Mouse (Mus musculus) left cerebral cortex, adult 11 months (tissue): ENCODE measurements around the gene AF067063.
A peak's percentile ranks its signal among the peaks of the same experiment; 100 is the strongest.
"Not testable (repeated sequence)": the region's sequence is repeated elsewhere in the genome, so short reads cannot be mapped to it uniquely, and the experiment has no call there.

ENCODE experiments used
- DNase-seq: peaks from one replicate; pipeline ENCODE4 v3.0.0; 2022; ENCODE audit warnings: low spot score

AF067063 gene

DNA sequence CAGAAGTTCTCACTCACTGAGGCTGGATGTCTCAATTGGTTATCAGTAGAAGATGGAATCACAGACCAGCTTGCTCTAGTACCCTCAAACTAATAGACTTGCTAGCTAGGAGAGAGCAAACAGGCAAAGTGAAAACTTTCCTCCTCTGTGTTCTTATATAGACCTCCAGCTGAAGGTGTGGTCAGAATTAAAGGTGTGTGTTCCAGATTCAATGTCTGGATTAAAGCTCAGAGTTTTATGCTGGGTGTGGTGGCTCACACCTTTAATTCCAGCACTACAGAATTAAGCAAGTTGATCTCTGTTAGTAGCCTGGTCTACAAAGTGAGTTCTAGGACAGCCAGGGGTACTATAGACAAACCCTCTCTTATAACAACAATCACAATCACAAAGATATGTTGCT, at the start of gene AF067063:
Gene AF067063 (minus strand): TSS at position 101 of the 400 bp plus-strand sequence.
- not testable (repeated sequence) for DNase-seq

DNA sequence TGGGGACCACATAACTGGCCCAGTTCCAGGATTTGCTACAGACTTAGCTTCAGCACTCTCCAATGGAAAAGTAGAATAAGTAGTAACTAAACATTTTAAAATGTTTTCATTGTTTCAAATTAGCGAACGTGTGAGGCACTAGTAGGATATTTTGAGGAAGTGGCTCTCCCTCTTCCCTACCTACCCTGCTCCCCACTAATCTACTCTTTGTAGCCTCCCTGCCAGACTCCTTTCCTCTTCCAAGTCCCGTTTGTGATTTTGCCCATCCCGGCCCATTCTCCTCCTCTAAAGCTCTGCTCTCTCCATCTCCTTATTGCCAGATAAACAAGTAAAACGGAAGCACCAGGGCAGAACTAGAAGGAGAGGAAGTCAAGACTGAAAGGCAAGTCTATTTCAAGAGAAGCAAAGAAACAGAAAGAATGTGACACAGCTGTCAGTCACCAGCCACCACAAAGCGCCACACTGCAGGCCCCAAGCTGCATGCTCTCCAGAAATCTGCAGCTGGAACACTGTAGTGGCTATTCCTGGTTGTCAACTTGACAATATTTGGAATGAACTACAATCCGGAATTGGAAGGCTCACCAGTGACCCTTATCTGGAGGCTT, 34.5 kb upstream of the AF067063 start:
- not testable (repeated sequence) for DNase-seq

DNA sequence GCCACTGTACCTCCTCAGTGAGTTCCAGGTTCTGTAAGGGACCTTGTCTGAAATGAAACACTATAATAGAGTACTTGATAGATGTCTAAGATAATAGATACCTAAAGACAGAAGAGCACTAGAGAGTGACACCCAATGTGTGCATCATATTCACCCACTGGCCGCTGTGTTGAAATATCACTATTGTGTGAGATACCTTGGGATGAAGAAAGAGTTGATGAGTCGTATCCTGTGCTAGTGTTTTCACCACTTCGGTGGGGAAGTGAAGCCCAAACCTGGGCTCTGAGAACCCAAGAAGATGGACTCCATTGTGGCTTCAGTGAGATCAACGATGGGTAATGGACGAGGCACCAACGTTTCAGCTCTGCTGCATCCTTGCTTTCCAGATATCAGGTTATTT, 32.4 kb upstream of the AF067063 start:
- DNase-seq, result not testable (repeated sequence)

DNA sequence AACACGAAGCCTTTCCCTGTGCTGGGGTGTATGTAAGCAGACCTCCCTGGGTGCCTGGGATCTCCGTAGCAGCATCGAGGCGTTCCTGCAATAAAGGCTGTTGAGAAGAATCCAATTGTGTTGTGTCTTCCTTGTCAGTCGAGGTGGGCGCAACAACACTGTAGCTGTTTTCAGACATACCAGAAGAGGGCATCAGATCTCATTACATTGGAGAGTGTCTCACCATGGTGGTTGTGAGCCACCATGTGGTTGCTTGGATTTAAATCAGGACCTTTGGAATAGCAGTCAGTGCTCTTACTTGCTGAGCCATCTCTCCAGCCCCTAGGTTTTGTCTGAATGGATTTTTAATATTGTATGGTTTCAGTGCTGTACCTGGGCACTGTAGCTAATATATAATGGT, 10.0 kb upstream of the AF067063 start:
- not testable (repeated sequence) for DNase-seq

DNA sequence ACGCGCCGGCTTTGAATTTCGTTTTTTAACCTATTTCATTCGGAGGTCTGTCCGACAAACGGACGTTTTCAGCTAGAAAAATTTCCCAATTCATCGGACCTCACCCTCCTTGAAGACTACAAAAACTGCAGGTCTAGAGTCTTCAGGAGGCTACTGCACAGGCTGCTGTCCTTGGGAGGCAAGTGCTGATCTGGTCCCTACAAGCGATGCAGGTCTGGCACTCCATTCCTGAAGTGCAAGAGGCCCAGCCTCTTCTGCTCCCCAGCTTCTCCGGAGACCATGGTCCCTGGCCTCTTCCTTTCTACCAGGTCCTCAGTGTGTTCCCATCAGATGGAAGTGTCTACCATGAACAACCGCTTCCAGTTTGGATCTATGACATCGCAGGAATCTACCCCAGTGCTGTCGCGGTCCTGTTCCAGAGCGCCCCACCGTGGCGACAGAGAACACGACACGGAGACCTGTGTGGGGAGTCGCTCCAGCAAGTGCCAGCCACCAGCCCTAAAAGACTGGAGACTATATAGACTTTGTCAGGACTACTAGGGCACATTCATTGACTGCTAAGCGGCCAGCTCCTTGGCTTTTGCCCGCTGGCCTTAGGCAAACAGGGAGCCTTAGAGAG, 7.8 kb upstream of the AF067063 start:
- DNase-seq, result not testable (repeated sequence)

DNA sequence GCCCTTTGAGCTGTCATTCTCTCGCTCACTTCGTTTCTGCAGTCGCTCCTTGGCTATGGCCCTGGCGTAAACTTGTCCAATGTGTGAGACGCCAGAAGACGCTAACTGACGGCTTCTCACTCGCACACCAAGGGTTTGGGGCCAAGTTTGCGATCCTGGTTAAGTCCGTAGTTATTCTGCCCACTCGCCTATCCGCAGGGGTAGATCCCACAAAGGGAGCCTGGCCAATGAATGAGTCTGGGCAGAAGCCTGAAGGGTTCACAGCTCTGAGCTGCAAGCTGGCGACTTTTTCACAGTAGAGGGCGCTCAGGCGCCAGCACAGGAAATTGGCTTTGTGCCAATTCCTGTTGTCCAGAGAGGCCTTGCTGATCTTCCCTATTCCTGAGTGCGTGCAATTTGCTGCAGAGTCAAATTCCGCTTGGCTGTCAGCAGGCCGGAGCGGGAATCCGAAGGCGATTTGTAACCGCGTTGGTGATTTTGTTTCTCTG, 6.4 kb upstream of the AF067063 start:
- not testable (repeated sequence) for DNase-seq

DNA sequence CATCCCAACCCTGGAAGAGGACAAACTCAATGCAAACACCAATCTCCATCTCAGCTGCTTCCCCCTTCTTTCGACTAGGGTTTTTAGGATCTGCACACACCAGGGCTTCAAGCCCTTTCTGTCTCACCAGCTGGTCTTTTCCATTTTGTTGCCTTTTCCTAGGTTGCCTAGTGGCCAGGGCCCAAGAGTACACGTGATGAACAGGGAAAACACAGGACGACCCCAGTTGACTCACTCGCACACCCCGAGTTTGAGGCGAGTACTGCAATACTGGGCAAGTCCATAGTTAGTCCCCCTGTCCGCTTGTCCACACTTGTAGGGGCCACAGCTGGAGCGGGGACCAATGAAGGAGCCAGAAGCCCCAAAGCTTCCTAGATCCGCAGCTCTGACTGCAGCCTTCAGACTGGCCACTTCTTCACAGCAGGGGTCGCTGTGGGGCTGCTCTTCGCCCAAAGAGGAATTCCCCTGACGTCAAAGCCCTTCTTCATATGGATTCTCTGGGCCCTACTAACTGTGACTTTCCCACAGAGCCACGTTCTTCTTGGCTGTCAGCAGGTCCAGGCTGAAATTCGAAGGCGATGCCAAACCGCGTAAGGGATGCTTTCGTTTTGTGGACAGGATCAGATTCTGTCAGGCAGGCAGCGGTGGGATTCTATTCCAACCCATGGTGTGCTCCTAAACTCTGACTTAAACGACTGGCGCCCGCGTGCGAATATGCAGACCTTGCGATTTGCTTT, 5.5 kb upstream of the AF067063 start, which contains the start of gene D13Ertd608e:
Gene D13Ertd608e (plus strand): TSS at position 687 of the 737 bp plus-strand sequence.
- DNase-seq, result not testable (repeated sequence)

DNA sequence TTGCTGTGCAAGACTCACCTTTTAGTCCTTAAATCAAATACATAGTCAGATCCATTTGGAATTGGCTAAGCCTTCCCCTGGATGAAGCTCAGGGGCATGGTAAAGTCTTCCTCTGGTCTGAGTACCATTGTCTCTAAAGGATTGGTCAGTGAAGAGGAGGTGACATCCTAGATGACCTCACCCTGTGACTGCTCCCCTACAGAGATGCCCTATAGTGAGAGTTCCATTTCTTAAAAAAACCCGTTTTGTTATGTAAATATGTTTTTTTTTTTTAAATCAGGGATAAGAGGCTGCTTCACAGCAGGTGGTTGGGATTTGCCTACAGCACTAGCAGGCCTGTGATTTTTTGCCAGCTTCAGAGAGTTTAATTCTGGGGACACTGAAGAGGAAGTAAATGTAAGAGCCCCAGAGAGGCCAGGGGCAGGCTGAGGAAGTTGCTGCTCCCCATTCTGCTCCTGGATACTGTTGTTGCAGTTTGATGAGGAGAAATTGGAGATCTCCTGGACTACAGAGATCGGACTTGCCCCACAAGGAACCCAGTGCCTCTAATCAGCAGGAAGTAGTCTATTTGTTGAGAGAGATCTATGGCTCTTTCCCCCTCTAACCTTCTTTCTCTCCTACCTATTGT, 12.3 kb downstream of the AF067063 start:
- no peak for DNase-seq

DNA sequence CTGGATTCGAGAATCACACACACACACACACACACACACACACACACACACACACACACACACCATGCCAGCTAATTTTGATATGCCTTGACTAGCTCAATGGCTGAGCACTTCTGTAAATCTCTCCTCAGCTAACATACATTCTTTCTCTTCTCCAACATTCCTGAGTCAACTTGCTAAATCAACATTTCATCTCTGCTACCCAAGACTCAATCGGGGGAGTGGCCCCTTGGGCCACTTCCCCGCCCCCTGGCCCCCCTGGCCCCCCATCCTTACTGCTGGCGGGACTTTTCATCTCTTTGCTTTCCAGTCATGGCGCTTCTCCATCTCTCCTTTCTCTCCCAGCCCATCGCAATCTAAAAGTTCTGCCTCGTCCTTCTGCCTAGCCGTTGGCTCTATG, 13.2 kb downstream of the AF067063 start:
- no peak for DNase-seq

DNA sequence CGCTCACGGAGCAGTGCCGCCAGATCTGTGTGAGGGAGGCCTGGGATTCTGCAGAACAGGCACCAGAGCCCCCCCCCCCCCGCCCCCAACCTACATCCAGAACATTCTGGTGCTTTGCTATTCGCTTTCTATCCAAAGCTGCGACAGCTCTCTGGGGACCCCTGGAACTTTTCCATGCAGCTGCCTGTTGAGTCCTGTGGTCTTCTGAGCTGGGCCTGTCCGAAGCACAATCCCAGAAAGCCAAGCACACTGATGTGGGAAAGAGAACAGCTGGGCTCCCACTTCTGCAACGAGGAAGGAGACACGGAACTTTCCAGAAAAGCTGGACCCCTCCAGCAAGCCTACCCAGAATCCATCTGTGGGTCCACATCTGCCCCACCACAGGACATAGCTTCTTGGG, 20.0 kb downstream of the AF067063 start:
- no peak for DNase-seq

DNA sequence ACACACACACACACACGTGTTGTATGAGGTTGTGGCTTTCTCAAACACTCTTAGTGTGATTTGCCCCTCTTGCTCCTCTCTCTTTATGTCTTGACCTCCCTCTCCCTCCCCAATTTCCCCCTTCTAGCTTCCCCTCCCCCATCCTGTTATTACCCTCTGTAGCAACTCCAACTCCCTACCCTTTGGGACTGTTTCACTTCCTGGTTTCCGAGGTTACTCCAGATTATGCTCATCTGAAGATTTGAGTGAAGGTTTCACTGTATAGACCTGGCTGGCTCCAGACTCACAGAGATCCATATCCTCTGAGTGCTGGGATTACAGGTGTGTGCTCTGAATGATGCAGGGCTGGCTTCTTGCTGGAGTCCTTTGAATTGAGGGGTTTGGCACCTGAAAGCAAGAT, 21.1 kb downstream of the AF067063 start:
- no peak for DNase-seq

DNA sequence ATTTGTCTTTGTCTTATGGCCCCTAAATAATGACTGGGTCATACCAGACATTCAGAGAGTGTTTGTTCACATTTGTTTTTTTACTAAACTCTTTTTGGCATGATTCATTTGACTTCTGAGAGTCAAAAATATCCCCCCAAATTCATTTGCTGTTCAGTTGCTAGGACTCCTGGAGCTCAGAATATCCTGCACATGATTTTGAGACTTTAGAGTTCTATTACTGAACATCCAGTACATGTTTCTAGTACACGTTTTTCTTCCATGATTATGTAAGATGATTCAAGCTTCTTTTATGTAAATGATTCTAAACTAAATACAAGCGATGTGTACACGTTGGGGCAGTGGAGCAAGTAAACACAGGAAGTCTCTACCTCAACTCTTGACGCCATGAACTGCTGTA, 32.4 kb downstream of the AF067063 start:
- no peak for DNase-seq

DNA sequence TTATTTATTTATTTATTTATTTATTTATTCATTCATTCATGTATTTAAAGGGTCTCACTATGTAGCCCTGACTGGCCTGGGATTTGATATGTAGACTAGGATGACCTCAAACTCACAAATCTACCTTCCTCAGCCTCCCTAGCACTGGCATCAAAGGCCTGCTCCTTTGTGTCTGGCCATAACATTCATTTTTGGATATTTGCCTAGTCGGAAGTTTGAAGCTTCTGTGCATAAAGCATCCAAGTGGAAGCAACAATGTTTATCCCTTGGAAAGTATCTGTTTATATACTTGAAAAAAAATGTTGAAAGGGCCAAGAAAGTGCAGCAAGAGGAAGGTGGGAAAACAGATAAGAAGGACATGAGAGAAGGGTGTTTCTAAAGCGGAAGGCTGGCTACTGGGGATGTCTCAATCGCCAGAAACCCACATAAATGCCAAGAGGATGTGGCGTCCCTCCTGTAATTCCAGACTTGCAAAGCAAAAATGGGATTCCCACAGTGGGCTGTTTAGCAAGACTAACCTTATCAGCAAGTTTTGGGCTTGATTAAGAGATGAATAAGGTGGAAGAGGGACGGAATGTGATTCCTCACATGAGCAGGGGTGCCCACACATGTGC, 37.1 kb downstream of the AF067063 start:
- DNase-seq, result no peak

DNA sequence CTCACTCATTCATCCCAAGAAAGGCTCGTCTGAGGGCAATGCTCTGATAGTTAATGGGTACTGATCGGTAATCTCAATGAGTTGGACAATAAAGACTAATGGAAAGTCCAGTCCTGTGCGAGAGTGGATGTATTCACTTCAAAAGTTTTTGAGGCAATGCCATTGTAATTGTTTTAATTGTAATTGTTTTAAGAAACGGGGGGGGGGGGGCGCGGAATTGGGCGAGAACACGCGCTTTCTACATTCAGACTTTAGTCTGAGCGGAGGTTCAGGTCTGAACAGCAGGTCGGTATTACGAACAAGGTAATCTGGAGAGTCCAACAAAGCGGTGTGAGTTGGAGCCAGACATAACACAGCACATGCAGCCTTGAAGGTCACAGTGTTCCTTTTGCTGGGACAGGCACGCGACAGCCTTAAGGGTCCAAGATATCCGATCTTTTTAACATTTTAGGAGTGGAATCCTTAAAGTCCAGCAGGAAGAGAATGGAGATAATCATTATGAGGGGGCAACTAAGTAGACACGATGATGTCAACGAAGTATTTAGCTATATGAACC, 38.4 kb downstream of the AF067063 start:
- DNase-seq, result no peak

DNA sequence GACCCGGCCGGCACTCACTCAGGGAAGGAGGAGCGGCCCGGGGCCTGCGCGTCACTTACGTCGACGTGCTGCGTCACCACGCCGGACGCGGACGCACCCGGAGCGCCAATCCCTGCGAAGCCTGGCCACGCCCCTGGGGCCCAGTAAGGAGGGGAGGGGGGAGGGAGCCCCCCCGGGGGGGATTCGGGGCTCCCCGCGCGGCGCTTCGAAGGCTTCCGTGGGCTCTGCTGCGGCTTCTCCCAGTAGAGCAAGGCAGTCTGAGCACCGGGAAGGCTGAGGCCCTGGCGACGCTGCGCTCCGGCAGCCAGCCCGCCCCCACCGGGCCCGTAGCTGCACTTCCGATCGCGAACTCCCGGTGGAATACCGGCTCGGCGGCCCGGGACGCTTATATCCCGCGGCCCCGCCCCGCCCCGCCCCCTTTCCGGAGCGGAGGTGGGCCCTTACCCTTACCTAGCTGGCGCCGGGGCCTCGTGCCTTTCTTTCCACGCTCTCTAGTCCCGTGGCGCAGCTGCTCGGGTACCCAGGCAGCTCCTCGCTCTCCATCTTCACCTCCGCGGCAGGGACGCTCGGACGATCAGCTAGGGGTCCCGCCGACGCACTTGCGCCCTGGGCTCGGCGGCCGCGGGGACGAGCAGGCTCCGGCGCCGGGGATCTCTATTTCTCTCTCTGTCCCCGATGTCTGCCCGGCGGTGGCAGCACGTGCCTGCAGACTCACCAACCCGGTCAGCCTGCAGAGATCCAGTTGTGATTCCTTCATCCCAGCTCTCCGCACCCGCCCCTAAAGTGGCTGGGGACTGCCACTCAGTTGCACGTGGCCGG, 39.0 kb downstream of the AF067063 start, which contains the start of gene Zfp131:
Gene Zfp131 (minus strand): TSS at position 129 of the 819 bp plus-strand sequence.
- peak; percentile 90 for DNase-seq

DNA sequence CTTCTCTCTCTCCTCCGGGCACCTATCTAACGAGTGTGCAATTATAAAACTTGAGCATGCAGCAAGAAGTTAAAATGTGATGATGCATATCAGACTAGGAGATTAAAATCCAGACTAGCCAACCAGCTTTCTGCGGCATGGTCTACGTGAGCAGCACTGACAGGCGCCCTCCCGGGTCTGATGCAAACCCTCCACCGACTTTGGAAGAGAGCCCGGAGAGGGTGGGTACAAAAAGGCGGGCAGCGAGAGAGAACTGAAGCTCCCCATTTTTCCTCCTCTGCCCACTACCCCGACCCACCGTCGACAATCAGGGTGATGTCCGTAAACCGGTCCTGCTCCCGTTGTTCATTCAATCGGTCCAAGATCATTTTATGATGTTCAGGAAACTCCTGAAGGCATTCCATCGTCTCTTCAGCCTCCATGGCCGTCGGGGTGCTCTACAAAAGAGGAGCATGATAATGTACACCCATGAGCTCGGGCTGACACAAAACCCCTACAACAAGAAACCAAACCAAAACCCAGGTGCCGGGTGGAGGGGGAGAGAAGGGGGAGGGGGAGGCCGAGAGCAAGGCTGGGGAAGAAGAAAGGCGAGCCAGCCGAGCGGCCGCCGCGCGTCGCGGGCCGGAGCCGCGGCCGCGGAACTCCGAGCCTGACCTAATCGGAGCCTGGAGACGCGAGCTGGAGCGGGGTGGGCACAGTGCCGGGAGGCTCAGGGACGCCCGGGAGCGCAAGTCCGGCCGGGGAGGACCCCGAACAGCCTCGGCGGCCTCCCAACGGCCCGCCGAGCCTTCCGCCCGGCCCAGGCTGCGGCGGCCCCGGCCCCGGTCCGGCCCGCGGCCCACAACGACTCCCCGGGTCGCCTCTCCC, 39.9 kb downstream of the AF067063 start:
- peak; percentile 38 for DNase-seq

DNA sequence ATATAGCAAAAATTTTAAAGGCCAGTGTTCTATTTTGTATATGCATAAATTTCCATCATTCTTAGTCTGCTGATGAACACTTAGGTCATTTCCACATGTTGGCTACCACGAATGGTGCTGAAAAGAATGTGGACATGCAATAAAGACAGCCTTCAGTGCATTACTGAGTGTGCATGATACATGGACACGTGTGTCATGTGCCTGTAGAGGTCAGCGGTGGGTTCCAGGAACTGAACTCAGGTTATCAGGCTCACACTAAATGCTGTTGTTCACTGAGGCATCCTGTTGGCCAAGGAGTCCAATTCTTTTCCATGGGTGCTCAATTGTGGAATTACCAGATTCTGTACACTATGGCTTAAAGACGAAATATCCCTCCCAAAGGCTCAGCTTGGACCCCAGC, 46.4 kb downstream of the AF067063 start:
- no peak for DNase-seq
